Mouse (Mus musculus) testis, adult 2 months (tissue): ENCODE results near the gene Mpped2.

ENCODE experiments used
- CTCF ChIP-seq: fragments of 200-500 bp; IDR thresholded peaks from 2 replicates; pipeline ENCODE4 v1.5.1; 2012; ENCODE audit warnings: low read depth, mild to moderate bottlenecking, inconsistent platforms, low read length, moderate library complexity; ENCODE audit not compliant: control insufficient read depth, insufficient read depth, insufficient replicate concordance
- POLR2A ChIP-seq: fragments of 200-500 bp; IDR thresholded peaks from 2 replicates; pipeline ENCODE4 v1.6.1; 2012; ENCODE audit warnings: low read depth, mild to moderate bottlenecking, inconsistent platforms, low read length, moderate library complexity; ENCODE audit not compliant: control insufficient read depth

GRCm38 (mm10) chr2:106691753-106692363 is 1.2 kb upstream of the Mpped2 start:
- TF ChIP-seq POLR2A (no peak), CTCF (no peak)
